Mouse (Mus musculus) NIH3T3 (cell line): ENCODE measurements around the gene Eif2b4.
"Not testable (repeated sequence)": the region's sequence is repeated elsewhere in the genome, so short reads cannot be mapped to it uniquely, and the experiment has no call there.

ENCODE experiments used
- DNase-seq: peaks from one replicate; pipeline ENCODE4 v3.0.0-alpha.2; 2012; ENCODE audit warnings: low read depth

Gene Eif2b4

DNA sequence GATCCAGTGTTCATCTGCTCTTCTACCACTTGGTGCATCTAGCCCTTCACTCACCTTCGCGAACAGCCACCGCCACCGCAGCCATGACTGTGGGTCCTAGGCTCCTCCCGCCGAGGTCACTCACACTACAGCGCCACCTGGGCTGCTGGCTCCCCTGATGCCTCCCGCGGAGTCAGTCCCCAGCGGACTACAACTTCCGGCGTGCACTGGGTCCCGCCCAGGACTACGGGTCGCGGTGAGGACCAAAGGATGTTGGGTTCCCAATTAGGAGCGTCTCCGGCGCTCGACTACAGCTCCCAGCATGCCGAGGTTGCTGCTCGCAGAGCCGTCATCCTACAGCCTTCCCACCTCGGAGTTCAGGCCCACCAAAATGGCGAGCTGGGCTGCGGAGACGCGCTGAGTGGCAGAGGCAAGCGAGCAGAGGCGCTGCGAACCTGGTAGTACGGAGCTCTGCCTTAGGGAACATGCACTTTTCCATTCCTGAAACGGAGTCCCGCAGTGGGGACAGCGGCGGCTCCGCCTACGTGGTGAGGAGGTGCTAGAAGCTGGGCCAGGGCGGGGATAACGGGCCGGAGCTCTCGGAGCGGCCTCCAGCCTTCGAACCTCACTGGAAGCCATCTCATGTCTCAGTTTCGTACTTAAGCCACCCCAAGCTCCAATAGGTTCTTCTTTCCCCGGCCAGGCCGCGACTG lies at the start of gene Eif2b4, which contains the start of gene Snx17:
Eif2b4 (minus strand) TSS at position 492 of the 692 bp plus-strand sequence.
Snx17 (plus strand) TSS at position 289 of the 692 bp plus-strand sequence.
- DNase-seq, result peak; percentile 98

DNA sequence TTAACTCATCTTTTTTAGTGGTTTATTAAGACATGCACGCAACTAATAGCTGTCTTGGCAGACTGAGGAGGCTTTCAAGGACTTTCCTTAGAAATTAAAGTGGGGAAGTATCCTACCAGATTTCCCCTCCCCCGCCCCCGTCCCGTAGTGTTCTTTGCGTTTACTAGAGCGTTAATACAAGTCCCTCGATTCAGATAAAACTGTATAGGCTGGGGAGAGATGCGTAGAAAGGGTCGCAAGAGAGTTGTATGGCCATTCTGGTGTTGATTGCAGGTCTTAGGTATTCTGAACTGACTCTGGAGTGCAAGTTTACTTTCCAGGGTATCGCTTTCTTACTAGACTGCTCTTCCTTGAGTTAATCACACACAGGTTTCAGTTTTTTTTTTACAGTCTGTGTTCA lies 49.0 kb upstream of the Eif2b4 start:
- no peak for DNase-seq

DNA sequence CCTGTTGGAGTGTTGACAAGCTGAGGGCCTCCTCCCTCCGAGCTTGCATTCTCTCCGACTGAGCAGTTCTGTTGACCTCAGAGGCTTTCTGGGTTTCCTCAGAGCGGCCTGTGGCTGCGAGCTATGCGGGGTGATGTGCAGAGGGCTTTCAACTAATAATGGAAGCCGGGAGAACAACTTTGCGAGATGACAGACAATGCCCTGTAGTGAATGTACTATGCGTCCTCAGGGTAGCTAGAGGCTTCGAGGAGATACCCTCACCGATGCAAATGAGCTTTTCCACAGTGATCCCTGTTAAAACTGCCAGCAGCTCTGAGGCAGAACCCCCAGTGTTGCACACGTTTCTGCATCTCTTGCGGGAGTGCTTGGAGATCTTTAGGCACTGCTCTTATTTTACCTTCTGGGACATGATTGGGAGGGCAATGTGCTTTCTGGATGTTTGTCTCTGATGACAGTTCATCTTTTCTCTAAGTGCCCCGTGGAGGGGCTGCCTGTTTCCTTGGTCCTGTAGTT lies 48.3 kb upstream of the Eif2b4 start:
- no peak for DNase-seq

DNA sequence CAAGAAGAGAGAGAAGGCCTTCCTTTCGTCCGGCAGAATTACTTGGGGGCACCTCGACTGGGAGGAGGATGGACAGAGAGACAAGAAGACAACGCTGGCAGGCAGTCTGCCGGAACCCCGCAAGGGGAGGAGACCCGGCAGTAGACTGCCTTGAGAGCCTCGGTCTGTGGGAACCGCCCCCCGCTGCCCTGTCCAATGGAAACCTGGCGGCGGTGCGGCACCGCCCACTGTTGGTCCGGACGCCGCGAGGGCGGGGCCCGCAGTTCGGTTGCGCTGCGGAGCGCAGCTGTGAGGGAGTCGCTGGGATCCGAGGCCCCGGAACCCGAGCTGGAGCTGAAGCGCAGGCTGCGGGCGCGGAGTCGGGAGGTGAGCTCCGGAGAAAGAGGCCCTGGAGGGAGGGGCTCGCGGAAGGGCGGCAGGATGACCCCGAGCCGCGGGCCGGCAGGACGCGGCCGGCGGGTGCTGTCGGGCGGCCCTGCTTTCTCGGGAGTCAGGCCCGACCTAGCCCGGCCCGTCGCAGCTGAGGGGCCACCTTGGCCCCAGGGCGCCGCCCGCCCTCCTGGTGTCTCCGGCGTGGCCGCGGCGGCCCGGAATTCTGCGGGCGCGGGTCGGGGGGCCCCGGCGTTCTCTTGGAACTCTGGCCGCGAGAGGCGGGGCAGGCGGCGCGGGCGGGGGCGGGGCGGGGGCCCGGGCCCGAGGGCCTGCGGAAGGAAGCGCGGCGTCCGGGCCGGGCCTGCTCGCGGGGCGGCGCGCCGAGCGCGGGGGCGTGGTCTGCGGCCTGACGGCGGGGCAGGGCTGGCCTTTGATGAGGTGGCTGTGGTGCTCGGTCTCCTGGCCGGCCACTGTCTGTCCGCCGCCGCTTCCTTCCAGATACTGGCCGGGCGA lies 47.6 kb upstream of the Eif2b4 start, which contains the start of the genes Nrbp1 and Gm9970:
Nrbp1 (plus strand) TSS at position 228 of the 885 bp plus-strand sequence.
Gm9970 (minus strand) TSS at position 596 of the 885 bp plus-strand sequence.
- peak; percentile 99 for DNase-seq

DNA sequence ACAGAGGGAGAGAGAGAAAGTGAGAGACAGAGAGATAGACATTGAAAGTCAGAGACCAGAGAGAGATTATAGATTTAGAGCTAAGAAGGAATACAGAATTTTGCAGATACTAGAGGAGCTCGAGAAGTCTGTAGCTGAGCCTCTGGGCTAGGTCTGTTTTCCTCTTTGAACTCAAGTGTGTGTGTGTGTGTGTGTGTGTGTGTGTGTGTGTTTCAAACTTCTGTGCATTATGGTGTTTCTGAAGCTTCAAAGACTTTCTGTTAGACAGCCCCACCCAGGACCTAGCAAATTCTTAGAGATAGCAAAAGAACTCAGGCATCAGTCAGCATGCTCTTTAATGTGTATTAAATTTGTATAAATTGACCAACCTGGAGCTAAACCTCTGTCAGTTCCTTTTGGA lies 33.4 kb upstream of the Eif2b4 start:
- DNase-seq, result no peak

GRCm38 (mm10) chr5:31222696-31223095 lies 29.5 kb upstream of the Eif2b4 start:
- DNase-seq, result no peak

DNA sequence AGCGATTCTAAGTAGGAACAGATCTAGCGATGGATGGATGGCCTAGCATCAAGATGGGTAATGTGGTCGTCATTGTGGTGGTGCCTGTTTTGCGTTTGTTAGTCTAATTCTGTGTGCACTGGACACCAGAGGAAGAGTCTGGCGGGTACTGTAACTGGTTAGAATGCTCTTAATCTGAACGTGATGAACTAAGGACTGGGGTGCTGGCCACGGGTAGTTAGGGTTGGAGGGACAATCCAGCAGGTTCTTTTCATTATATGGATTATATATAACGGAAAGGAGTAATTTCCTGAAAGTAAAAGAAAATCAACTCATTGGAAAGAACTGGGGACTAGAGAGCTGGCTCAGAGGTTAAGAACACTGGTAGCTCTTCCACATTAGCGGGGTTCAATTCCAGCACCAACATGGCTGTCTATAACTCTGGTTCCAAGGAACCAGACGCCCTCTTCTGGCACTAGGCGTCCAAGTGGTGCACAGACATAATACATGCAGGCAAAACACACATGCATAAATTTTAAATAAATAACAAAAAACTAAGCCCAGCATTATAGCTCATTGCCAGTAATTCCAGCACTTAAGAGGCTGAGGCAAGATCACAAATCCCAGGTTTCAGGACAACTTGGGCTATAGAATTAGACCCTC lies 28.2 kb upstream of the Eif2b4 start:
- peak; percentile 91 for DNase-seq

GRCm38 (mm10) chr5:31220448-31221303 lies 27.4 kb upstream of the Eif2b4 start, which contains the start of gene Ppm1g:
TSS of gene Ppm1g (minus strand) at chr5:31220687.
- peak; percentile 99 for DNase-seq

DNA sequence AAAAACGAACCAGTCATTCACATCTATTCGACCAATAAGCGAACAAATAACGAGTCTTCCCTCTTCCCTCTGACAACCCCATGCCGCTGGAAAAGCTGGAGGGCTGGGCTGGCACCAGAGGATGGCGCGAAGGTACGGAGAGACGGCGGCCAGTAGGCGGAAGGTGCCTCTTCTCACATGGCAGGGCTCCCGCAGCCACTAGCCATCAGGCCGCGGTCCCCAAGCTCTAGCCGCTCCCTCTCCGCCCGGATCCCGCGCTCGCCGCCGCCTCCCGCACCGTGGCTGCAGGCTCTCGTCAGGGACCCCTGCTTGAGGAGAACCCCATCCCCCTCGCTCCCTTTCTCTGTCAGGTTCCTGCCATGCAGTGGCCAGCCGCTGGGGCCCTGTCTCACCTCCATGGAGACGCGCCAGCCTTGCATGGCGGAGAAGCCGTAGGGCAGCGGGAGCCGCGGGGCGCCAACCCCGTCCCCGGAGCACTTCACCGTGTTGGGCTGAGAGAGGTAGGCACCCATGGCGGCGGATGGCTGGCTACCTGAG lies 26.7 kb upstream of the Eif2b4 start:
- DNase-seq, result peak; percentile 62

DNA sequence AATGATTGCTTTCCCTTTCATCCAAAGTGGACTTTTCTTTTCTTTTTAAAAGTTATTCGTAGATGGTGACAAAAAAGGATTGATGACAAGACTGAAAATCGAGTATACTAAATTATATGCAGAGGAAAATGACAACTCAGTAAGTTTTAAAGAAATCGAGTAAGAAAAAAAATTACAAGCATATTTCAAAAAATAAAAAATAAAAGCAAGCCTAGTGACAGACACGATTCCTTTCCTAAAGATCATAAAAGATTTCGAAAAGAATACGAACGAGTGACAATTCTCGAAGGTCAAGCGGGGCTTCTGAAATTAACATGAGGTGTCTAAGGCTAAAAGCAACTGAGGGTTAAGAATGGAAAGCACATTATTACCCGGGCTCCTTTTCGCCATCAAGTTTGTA lies 26.2 kb upstream of the Eif2b4 start:
- DNase-seq, result no peak

DNA sequence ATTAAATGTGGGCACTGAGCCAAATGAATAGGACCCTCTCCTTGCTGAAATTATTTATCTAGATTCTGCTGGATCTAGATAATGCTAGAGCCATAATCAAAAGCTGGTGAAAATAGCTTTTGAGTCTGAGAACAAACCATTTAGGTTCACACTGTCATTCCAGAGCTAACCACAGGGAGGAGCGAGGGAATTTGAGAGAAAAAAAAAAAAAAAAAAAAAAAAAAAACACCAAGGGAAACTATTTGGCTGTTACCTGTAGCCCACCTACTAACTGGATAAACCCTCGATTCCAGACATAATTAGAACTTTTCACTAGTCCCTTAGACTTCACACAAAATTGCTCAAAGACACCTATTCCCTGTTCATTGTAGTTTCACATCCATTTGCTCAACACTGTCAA lies 25.8 kb upstream of the Eif2b4 start:
- DNase-seq, result peak; percentile 70

DNA sequence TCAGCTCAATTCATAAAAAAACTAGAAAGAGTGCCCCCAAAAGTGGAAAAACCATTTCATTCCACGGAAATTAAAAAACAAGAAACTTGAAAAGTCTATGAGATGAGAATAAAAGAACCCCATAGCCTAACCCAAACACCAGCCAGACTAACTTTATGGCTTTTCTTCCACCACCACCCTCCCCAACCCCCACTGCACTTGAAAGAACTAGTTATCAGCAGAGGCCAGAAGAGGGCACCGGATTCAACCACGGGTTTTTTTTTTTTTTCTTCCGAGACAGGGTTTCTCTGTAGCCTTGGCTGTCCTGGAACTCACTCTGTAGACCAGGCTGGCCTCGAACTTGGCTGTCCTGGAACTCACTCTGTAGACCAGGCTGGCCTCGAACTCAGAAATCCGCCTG lies 25.1 kb upstream of the Eif2b4 start:
- DNase-seq, result no peak

GRCm38 (mm10) chr5:31216554-31216953 lies 23.3 kb upstream of the Eif2b4 start:
- DNase-seq, result not testable (repeated sequence)

DNA sequence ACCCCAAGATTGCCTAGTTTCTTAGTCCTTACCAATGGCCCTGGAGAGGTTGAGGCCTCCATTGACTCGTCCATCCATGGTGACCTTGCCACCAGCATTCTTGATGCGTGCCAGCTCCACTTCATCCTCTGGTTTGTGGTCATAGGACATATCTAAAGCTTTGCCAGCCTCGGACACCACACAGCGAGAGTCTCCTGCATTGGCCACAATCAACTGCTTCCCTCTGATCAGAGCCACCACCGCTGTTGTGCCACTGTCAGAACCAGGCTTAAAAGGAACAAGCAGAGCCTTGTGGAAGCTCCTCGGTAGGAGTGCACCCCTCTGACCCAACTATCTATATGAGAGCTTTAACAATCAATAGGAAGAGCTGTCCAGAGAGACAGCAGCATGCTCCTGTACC lies 11.2 kb upstream of the Eif2b4 start:
- no peak for DNase-seq

GRCm38 (mm10) chr5:31203866-31204265 lies 10.6 kb upstream of the Eif2b4 start:
- DNase-seq, result no peak

DNA sequence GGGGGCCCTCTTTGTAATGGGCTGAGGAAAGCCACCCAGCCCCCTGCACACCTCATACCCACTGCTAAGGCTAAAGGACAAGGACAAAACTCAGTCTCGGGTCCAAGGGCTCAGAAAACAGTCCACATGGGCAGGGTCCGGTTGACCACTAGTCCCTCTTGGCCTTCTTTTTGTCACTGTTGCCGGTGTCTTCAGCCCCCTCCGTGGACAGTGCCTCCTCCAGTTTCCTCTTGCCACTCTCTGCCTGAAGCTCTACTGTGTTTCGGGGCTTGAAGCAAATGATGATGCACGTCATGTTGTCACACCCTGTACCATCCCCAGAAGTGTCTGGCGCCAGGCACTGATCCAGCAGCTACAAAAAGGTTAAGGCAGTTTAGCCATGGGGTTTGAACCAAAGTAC lies 9.7 kb upstream of the Eif2b4 start:
- DNase-seq, result no peak

GRCm38 (mm10) chr5:31201742-31202590 lies 8.7 kb upstream of the Eif2b4 start, which contains the start of gene Zfp513:
TSS of gene Zfp513 (minus strand) at chr5:31202303.
- peak; percentile 98 for DNase-seq

GRCm38 (mm10) chr5:31201042-31201741 lies 8.0 kb upstream of the Eif2b4 start:
- no peak for DNase-seq

GRCm38 (mm10) chr5:31200327-31200768 lies 7.1 kb upstream of the Eif2b4 start:
- DNase-seq, result no peak
